Mouse (Mus musculus): ENCODE data around the gene Tarbp1.

DNA sequence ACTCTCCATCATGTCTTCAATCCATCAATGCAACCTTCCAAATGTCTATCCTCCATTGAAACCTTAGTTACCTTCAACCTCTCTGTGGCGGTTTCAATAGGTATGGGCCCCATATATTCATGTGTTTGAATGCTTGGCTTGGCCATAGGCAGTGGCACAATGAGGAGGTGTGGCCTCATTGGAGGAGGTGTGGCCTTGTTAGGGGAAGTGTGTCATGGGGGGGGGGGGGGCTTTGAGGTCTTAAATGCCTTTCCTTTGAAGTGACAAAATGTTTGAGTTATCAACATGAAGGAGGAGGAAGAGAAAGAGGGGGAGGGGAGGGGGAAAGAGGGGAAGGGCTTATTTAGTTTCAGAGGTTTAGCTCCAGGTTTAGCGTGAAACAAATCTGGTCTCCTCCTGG is 5.5 kb upstream of the Tarbp1 start:
- no peak for TF ChIP-seq CTCF (IDR thresholded peaks at IDR 0.05; ENCODE audit: extremely low read depth, insufficient read depth, insufficient read length, insufficient replicate concordance)
- TF ChIP-seq POLR2A (IDR thresholded peaks at IDR 0.05; ENCODE audit: low read depth, low read length) = no peak
